Mouse (Mus musculus): Measurements from ENCODE around the gene Aff3.

The Aff3 gene

DNA sequence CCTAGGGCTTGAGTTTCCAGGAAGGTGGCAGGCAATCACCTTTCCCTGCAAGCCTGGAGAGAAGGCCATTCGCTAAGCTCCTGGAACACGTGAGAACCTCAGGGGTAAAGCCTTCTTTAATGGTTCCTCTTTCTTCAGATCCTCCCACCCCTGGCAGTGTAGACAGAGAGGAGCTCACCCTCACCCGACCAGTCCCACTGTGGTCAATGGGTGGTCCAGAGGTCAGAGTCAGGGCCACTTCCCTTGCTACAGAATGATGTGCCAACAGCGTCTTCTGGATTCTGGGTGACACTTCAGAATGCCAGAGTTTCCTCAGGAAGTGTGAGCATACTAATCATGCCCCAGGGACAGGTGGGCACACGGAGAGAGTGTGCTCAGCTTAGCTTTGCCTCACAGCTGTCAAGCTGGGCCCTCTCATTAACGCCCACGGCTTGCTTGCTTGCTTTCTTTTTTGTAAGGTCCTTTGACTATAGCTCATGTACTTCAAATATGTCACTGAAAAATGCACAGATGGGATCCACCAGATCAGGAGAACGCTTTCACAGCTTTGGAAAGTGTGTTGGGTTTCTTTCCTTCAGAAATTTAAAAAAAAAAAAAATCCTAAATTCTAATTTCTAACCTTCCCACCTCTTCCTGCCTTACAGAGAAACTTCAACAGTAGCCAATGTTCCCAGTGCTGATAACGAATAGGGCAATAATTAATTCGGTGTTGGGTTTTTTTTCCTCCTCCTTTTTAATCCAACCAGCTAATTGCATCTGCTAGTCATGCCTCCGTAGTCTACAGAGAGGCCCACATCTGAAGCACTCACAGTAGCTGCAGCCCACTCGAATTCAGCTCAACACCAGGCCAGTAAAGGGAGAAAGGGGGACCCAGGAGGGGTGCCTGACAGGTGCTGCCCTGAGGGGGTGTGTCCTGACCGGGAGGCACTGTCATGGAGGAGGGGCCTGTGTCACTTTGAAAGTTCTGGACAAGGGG, 235.8 kb downstream of the Aff3 start:
- DNase-seq: no peak

DNA sequence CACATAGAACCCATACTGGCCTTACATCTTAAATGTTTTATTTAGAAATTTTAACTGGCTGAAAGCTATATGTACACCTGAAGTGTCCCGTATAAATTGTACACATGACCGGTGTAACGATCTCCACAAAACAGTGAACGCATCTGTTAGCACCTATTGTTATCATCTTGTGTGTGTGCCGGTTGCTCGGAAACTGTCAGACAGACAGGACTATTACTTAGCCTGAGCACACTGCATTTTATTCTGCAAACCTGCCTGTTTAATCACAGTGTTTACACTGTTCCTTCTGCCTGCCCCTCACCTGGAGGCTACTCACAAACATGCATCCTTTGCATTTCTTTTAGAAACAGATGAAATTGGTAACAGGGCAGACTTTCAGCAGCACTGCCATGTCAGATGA, 241.8 kb downstream of the Aff3 start:
- DNase-seq: no peak

DNA sequence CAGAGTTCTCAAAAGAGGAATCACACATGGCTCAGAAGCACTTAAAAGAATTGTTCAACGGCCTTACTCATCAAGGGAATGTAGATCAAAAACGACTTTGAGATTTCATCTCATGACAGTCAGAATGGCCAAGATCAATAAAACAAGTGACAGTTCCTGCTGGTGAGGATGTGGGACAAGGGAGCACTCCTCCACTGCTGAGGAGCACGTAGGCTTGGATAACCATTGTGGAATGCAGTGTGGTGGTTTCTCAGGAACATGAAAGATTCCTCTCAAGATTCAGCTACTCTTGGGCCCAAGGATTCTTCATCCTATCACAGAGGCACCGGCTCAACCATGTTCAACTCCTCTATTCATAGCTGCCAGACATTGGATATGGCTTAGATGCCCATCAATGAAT, 245.4 kb downstream of the Aff3 start:
- DNase-seq: no peak

DNA sequence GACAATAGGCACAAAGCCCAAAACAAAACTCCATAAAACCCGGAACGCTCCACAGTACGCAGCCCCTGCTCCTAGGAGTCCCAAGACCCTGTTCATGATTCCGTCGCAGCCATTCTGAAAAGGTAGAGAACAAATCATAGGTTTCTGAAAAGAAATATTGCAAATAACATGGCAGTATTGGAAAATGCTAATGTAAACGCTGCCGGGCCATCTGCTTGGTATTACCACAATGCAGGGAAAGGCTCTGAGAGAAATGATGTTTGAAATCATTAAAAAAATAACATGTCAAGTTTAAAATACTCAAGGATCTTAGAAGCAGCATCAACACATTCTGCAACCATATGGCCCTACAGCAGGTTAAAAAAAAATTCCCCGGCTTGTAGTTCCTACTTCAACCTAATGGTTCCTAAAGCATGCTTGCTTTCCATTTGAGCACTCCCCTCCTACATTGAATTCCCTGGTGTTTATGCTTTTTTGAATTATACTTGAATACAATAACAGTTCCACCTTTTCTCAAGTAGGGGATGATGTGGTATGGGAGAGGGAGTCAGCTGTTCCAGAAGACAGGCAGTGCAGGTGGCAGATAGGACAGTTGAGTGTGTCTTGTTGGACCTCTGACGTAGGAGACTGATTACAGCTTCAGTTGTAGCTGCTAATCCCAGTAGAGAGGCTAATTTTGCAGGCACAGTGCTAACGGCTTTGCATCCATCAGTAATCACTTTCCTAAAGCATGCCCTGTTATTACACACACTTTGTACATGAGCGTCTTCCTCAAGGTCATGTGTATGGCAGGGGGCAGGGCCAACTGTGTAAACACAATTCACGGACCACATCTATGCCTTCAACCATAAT, 246.3 kb downstream of the Aff3 start:
- no peak for DNase-seq

DNA sequence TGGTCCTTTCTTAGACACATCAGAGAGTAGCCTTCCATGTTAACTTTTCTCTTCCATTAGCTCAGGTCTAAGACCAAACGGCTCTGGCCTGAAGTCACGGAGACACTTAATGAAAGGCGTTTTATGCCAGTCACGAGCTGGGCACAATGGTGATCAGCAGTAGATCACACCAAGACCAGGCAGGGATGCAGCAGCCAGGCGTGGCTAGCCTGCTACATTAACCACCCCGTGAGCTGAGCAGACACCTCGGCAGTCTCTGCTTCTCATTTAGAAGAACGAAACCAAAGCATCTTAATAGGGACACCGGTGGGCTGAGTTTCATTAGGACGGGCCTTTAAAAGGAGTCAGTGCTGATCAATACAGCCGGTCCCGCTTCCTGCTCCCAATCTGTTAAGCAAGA, 247.6 kb downstream of the Aff3 start:
- DNase-seq: no peak

DNA sequence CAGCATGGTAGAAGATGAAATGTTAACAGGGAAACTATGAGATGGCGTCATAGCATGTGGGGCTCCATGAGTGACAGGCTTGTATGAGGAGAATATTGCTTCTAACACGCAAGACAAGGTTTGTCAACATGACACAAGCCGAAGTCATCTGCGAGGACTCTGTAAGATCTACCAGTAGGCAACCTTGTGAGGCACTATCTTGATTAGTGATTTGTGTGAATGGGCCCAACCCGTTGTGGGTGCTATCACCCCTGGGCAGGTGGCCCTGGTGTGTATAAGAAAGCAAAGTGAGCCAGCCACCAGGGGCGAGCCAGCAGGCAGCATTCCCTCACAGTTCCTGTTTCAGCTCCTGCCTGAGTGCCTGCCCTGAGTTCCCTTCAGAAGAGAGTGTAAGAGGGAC, 249.2 kb downstream of the Aff3 start:
- DNase-seq: no peak

DNA sequence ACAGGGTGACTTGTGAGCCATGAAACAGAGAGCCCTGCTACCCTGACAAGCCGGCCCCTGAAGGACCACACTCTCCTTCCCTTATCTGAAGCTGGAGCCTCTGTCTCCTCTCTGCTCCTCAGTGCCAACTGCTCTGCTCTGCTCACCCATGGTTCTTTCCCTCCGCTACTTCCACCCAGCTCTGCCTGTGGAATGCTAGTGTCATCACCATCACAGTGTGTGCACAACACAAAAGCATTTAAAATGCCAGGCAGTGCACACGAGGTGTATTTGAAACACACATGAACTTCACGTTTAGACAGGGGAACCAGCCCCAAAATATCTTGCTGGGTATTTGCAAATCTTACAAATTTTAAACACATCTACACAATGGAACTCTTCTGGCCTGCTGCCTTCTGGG, 253.6 kb downstream of the Aff3 start:
- DNase-seq: no peak

DNA sequence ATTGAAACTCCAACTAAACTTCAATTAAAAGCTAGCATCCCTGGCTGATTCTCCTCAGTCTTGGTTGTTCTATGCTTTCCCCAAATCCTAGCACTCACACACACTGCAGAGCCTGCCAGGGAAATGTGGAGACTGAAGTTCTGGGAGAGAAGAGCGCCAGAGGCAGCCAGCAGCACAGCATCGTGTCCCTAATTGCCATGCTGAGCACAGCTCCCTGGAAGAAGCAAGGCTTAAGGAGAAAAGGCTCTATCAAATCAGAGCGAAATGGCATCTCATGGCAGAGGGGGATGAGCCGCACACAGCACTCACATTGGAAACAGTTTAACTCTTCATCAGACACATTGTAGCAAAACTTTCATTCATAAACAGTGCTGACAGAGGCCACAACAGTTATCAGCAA, 254.3 kb downstream of the Aff3 start:
- DNase-seq: no peak

DNA sequence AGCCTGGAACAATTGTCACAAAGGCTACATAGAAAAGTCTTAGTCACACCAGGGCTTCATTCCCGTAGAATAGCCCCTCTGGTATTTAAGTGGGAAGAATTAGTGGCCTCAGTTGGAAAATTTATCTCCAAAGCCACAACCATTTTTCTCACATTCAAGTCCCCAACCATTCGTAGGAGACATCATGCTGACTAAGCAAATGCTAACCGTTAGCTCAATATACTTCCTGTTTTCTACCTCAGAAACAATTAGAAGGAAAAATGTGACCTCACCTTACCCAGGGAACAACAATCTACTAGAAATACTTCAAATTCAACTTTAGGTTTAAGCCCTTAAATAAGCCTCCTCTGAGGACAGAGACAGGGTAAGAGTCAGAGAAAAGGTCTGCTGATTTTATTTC, 256.5 kb downstream of the Aff3 start:
- DNase-seq: no peak

DNA sequence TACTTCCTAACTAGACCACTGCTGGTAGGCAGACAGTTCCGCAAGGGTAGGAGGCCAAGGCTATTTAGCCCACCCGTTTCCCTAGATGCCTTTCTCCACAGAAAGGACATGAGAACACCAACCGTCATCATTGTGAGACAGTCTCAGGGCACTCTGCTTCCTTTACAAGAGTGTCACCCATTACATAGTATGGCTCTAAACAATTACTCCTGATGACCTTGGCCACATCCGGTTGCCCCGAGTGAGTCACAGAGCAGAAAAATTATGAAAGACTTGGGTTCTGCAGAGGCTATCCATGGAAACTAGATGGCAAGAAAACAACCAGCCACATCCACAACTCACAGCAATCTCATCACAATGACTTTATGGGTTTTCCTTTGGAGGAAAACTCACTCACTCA, 261.0 kb downstream of the Aff3 start:
- DNase-seq: no peak

DNA sequence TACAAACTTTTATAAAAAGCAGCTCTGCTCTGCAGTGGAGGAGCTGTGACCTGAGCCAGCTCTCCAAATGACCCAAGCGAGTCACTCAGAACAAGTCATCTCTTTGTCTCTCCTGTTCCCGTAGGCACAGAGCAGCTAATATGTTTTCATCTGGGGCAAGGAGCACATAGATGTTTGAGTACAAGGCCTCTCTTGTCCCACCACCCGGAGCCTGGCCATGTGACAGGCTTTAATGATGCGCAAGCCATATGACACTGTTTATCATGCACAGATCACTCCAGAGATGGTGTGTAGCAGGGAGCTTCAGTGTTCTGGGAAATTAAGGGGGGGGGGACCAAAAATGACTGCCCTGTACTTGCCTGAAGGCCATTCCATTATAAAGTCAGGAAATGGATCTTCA, 262.9 kb downstream of the Aff3 start:
- DNase-seq: no peak

DNA sequence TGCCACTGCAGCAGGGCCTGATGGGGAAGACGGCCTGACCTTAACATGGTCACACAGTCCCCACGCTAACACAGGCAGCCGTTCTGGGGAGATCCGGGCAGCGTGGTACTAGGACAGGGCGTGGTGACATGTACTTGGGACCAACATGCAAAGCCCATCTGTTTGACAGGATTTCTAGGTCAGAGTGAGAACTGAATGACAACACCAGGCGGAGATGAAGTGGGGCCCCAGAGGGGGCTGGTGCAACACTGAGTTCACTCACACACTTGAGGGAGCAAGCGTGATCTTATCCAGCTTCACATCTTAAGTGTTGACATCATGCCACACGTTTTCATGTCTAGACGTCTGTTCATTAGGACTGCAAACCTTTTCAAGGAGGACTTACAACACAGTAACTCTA, 265.5 kb downstream of the Aff3 start:
- no peak for DNase-seq

DNA sequence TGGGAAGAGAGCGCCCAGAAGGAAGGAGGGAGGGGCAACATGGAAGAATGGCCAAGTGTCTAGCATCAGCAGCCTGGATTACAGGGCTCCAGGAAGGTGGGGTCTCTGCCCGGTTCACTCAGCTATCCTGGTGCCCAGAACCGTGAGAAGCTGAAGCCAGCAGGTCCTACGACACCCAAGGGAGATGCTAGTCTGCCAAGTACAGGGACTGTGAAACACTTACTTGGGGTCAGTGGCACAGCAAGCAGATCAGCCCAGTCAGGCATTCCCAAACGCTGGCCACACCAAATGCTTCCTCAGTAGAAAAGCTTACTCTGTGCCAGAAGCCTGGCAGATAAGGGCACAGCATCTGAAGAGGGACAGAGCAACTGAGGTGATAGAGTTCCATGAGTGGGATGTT, 266.2 kb downstream of the Aff3 start:
- no peak for DNase-seq

DNA sequence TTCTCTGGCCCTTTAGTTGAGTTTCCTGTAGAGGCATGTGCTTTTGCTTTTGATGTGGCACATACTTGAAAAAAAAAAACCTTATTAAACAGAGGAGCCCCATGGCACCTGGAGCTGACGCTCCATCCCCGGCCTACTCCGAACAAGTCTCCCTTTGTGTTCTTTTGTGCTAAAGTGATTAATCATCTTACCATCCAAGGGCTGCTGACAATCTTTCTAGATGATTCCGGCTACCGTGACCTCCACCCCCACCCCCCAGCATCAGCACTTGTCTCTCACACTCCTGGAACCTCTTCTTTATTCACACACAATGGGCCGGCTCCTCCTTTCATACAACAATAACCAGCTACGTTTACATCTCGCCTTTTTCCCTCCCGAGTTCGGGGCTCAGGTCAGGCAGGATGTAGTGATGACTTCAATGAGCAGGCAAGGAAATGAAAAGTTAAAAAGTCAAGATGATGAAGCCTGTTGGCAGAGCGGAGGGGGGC, 269.5 kb downstream of the Aff3 start:
- no peak for DNase-seq

DNA sequence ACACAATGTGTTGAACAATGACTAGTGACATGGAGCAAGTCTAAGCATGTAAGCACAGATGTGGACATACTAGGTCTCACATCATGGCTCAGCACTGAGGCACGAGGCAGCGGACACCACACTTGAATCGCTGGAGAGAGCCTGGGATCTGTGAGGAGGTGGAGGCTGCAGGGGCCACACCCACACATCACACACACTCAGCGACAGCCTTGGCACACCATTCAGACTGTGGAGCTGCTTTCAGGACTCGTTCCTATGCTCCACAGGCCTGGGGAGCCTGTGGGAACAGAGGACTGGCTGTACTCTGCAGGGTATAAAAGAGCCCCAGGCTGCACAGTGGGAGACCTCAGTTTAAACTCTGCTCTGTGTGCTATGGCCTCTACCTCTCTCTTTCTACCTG, 270.3 kb downstream of the Aff3 start:
- peak in 1 of 2 experiments; percentile 8 for DNase-seq

DNA sequence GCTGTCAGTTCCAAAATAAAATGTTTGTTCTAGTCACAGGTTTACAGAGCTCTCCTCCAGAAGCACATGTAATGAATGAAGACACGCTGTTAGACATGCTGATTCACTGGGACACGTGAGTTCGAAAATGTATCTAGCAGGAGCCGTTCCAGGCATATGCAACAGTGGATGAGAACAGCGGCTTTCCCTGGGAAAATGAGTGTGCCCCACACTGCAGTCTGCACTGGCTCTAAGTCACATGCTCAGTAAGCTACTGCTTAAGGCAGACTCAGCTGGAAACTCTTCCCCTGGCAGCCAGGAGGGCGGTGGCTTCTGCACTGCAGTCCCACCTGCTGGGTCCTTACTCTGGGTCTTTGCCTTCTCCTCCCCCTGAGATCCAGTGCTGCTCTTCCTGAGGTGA, 271.2 kb downstream of the Aff3 start:
- no peak for DNase-seq

DNA sequence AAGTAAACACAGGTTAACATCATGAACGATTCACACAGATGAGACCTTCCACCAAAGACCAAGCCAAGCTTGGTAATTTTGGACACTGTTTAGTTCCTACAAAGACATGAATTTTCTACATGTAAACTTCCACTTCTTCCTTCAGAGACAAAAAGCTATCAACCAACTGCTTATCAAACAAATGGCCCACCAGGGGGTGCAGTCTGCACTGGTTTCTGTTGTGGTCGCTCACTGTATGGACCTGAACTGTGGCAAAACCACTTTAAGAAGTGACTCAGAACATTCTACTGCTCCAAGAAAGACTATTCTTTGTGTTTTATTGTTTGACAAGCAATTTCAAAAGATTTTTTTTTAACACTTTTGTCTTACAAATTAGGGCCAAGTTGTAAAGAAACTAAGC, 271.8 kb downstream of the Aff3 start:
- DNase-seq: peak; percentile 49 to 64

DNA sequence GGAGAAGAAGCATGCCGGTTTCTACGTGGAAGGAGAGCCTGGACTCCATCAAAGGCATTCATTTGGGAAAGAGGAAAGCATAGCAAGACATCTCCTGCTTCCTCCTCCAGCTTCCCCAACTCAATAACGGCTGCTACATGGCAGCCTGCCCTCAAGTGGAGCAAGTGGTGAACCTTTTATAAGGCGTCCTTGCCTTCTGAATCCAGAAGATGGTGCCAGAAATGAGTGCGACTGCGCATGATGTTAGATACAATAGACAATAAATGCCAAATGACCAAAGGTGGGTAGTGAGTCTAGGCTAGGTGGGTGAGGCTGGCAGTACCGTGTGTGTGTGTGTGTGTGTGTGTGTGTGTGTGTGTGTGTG, 273.9 kb downstream of the Aff3 start:
- no peak for DNase-seq

DNA sequence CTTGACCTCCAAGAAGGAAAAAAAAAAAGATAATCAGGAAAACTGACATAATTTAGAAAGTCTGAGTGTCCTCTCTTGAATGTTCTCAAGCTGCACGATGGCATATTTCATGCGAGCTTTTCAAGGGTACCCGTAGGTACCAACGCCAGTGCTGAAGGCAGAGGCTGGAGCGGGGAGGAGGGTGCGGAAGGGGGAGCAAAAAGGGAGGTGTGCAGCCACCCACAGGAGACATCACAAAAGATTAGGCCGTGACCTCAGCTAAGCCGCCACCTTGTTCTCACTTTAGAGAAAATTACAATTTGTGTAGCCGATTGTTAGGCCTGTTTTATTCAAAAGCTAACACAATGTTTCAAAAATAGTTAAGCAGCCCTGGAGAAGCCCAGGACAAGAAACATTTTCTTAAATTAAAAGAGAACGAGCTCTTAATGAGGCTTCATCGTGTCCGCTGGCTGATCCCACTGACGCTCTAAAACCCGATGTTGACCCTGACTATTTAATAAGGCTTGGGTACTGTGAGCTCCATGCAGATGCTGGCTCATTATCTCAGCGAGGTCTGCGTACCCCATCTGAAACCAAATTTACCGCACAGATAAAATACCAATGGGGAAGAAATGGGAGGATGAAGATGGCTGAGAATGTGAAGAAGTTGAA, 274.4 kb downstream of the Aff3 start:
- DNase-seq: no peak

DNA sequence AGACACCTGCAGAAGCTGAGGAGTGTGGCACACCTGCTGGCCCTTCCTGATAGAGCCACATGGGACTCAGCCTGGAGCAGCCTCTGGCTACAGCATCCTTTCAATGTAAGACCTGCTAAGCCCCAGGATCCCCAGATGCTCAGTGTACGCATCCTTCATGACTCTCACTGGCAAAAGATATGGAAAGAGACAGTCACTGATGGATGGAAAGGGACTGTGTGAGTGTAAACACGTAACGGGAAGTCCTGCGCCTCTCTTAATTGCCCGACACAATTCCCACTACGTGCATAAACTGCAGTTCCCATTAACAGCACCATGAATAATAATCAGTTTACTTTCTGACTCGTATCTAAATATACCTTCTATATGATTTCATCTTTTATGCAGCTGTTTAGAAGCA, 275.2 kb downstream of the Aff3 start:
- DNase-seq: no peak

DNA sequence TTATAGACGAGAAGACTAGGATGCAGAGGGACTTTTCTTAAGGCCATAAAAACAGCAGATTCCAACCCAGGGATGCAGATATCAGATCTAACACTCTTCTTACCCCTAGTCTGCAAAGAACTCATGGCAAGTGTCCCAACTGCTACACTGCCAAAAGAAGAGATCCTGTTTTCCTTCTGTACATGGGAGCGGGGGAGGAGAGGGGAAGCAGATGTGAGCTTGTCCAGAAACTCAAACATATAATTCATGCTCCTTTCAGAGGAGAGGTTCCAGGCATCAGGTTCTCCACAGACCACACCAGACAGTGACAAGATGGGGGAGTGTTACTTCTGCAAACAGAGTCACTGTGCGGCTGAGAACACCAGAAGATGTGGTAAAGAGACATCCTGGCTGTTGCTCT, 276.3 kb downstream of the Aff3 start:
- DNase-seq: no peak

DNA sequence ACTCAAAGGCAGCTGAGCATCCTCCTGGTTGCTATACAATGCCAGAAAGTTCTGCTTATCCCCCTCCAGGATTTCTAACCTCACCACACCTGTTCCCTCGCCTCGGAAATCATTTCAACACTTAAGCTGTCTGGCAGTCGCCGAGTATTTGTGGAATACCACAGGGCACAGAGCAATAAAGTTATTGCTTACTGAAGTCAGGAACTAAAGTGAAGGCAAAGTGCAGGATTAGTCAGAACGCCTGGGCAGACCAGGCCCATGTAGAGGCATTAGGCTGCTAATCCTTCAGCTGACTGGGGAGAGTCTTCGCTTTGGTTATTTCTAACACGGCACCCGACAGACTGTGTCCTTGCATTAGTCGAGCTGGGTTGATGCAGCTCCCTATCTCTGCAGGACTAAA, 277.3 kb downstream of the Aff3 start:
- DNase-seq: no peak

DNA sequence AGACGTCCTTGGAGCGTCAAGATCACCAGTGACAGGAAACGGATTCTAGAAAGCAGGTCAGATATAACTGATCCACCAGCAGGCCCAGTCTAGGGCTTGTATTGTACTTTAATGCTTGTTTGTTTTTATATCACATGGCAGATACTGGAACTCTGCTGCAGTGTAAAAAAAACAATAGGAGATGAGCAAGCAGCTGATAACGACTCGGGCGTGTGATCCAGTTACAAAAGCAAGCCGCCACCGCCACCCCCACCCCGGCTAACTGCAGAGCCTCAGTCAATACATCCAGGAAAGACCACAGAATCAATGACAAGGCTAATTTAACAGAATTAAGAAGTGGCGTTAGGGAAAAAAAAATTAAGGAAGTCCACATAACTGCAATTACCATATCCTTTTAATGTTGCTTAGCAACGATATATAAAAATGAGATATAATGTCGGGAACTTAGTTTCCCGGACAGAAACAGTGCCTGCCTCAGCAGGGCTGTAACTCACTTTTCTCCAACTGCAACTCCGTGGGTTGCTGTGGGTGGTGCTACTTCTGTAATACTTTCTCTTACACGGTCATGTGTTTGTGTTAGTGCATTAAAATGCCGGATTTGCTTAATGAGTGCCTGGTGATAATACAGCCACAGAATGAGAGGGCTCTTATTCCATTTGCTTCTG, 280.2 kb downstream of the Aff3 start:
- DNase-seq: no peak

Data from lung, adult 18-20 months (tissue).